Mouse (Mus musculus): ENCODE measurements at regions not wholly inside any gene's neighbourhood (a gene's known extent, or its start where the extent isn't known, plus 50 kb on each side); places are given as distances from the start of the nearest gene placed in this dataset.

GRCm38 (mm10) chr3:53965142-53965541, 101.5 kb upstream of the Ufm1 start:
- DNase-seq = no peak

- no peak for DNase-seq
These were observed 90.2 kb upstream of the Ufm1 start for GRCm38 (mm10) chr3:53953801-53954200.

GRCm38 (mm10) chr3:53939684-53940189, 76.1 kb upstream of the Ufm1 start:
- no peak for DNase-seq

GRCm38 (mm10) chr3:53931745-53932144, 68.1 kb upstream of the Ufm1 start:
- DNase-seq = no peak

GRCm38 (mm10) chr3:53919941-53920340, 56.3 kb upstream of the Ufm1 start:
- no peak for DNase-seq

- DNase-seq = no peak
These were observed 55.9 kb upstream of the Ufm1 start for GRCm38 (mm10) chr3:53919541-53919940.

GRCm38 (mm10) chr3:53917960-53918359, 54.3 kb upstream of the Ufm1 start:
- DNase-seq = no peak

GRCm38 (mm10) chr3:53913984-53914669, 50.5 kb upstream of the Ufm1 start:
- no peak for DNase-seq

Measured in retina, postnatal 1 day (tissue).